Comparison of ENCODE assay signal across 9 mouse cellular contexts in the genomic region with DNA sequence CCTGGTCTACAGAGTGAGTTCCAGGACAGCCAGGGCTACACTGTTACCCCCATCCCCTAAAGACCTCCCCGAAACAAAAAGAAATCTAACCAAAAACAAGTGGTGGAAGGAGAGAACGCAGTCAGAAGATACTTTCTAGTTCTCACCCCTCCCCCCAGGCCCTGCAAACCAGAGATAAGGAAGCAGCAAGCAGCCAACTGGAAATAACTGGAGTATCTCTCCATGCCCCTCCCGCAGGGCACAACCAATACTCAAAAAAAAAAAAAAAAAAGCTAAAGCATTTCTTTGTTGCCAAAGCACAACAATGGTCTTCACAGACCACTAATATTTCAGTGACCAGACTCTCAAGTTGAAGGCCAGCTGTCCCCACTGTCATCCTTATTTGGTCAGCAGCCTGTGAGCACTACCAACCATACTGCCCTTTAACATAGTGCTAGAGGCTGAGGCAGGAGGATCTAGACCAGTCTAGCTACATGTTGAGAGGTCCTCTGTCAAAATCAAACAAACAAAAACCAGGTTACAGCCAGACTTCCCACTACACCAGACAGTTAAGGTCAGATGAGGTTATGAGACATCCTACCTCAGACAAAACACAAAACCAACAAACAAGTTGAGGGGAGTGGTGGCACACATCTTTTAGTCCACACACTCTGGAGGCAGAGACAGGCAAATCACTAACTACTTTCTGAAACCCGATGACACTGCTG. TPM values are rescaled to one million over a fixed set of nuclear protein-coding genes. Genes with fewer than 3 reads are reported as not detected.
DNase-seq lines count a peak whose midpoint lies in the region; ATAC-seq and TF ChIP-seq lines count a peak whose summit lies in the region.
"Had no signal": no experiment of that assay in that cellular context is flagged by ENCODE, and none has a peak within 500 bp of the region (broad histone marks: within the 10 kb centered on the region; RNA-seq: fewer than 3 reads in every experiment).

No protein-coding gene starts in this region.

- intact Hi-C loops in left cerebral cortex, adult 2 months (cut with DNase I), result no loop called here

- TF ChIP-seq CTCF in left cerebral cortex, adult 2 months (IDR thresholded peaks at IDR 0.05), result no peak

- H3K9ac ChIP-seq in neural tube, embryonic 12.5 days, result no peak overlapping the region
- peak overlapping the region; percentile 92 for H3K9ac ChIP-seq in liver, embryonic 16.5 days (ENCODE audit: low read depth, low read length)

- no peak overlapping the region for H3K27ac ChIP-seq in neural tube, embryonic 12.5 days
- peak overlapping the region; percentile 92 for H3K27ac ChIP-seq in liver, embryonic 16.5 days (ENCODE audit: low read length)
- H3K27ac ChIP-seq in left cerebral cortex, adult 2 months, result no peak overlapping the region

- H3K9me3 ChIP-seq in neural tube, embryonic 12.5 days, result no peaks in the 10 kb centered on the region
- H3K9me3 ChIP-seq in liver, embryonic 16.5 days (replicated peaks; ENCODE audit: control insufficient read depth, low read length), result no peaks in the 10 kb centered on the region

- peak overlapping the region; percentile 88 for H3K4me2 ChIP-seq in neural tube, embryonic 12.5 days (replicated peaks)
- H3K4me2 ChIP-seq in liver, embryonic 16.5 days (ENCODE audit: low read depth, low read length), result peak overlapping the region; percentile 83

- ATAC-seq in neural tube, embryonic 12.5 days (ENCODE audit: low FRiP score, low read depth), result no peak
- ATAC-seq in liver, embryonic 16.5 days (ENCODE audit: low read depth), result peak; percentile 53

- H3K27me3 ChIP-seq in neural tube, embryonic 12.5 days (replicated peaks), result no peaks in the 10 kb centered on the region
- no peaks in the 10 kb centered on the region for H3K27me3 ChIP-seq in liver, embryonic 16.5 days (ENCODE audit: control insufficient read depth, insufficient read depth, low read depth, low read length)

- no peak overlapping the region for H3K4me3 ChIP-seq in neural tube, embryonic 12.5 days
- peak overlapping the region; percentile 84 for H3K4me3 ChIP-seq in liver, embryonic 16.5 days (ENCODE audit: low read depth, low read length)
- H3K4me3 ChIP-seq in left cerebral cortex, adult 2 months, result no peak overlapping the region

- 82% methylated on average over 4 of the region's 4 CpGs for WGBS in neural tube, embryonic 12.5 days
- WGBS in liver, embryonic 16.5 days (ENCODE audit: insufficient replicate concordance), result 7% methylated on average over 4 of the region's 4 CpGs

- peaks cover 31% of the 10 kb centered on the region for H3K4me1 ChIP-seq in neural tube, embryonic 12.5 days
- peaks cover 44% of the 10 kb centered on the region for H3K4me1 ChIP-seq in liver, embryonic 16.5 days (ENCODE audit: control insufficient read depth, low read depth, low read length)

- peak; percentile 26 for DNase-seq in cerebellum, adult 9-11 months
- DNase-seq in cerebellum, postnatal 25 days, result no peak
- DNase-seq in neural tube, embryonic 10.5 days (ENCODE audit: extremely low spot score, low spot score), result no peak
- DNase-seq in adrenal gland, adult 2 months, result no peak
- DNase-seq in left cerebral cortex, adult 2 months (ENCODE audit: extremely low spot score in 1 of 2, low spot score in 2 of 2), result no peak
- no peak for DNase-seq in kidney, adult 9 months
- DNase-seq: right cerebral cortex, postnatal 25 days had no signal

- peaks cover 42% of the 10 kb centered on the region for H3K36me3 ChIP-seq in neural tube, embryonic 12.5 days
- peaks cover 33% of the 10 kb centered on the region for H3K36me3 ChIP-seq in liver, embryonic 16.5 days (ENCODE audit: control insufficient read depth, insufficient read depth)

RNA-seq across cellular contexts. Expression of a gene that starts 6.5 kb away (rescaled TPM):
- 251 and 257 TPM in 2 replicates for polyA plus RNA-seq in neural tube, embryonic 12.5 days (2016; fragmentation: Nextera tagmentation; extraction: Ambion mirVana)
- 176 and 193 TPM in 2 replicates for polyA plus RNA-seq in liver, embryonic 16.5 days (2015; fragmentation: Nextera tagmentation; extraction: Ambion mirVana)
- total RNA-seq in adrenal gland, adult 2 months (2021), result 100 to 1,000 TPM; 227 to 252 TPM
- 192 and 291 TPM in 2 replicates for polyA plus RNA-seq in adrenal gland, adult 2 months (2012; rRNA removed)
- total RNA-seq in left cerebral cortex, adult 2 months (2021), result 100 to 1,000 TPM in 1 of 2 experiments, 10 to 100 TPM in 1; 97.4 to 104 TPM

RNA-seq across cellular contexts. Expression of a gene that starts 8.0 kb away (rescaled TPM):
- polyA plus RNA-seq in neural tube, embryonic 12.5 days (2016; fragmentation: Nextera tagmentation; extraction: Ambion mirVana), result 33.8 and 36.2 TPM in 2 replicates
- 33.4 and 41.3 TPM in 2 replicates for polyA plus RNA-seq in liver, embryonic 16.5 days (2015; fragmentation: Nextera tagmentation; extraction: Ambion mirVana)
- total RNA-seq in adrenal gland, adult 2 months (2021), result 10 to 100 TPM; 51.5 TPM
- polyA plus RNA-seq in adrenal gland, adult 2 months (2012; rRNA removed), result 42.1 and 43.5 TPM in 2 replicates
- total RNA-seq in left cerebral cortex, adult 2 months (2021), result 10 to 100 TPM; 39.0 to 39.7 TPM

RNA-seq across cellular contexts. Expression of a gene that starts 12.4 kb away (rescaled TPM):
- polyA plus RNA-seq in neural tube, embryonic 12.5 days (2016; fragmentation: Nextera tagmentation; extraction: Ambion mirVana), result 24.5 and 25.2 TPM in 2 replicates
- 12.4 and 14.7 TPM in 2 replicates for polyA plus RNA-seq in liver, embryonic 16.5 days (2015; fragmentation: Nextera tagmentation; extraction: Ambion mirVana)
- 10 to 100 TPM; 16.5 to 20.2 TPM for total RNA-seq in adrenal gland, adult 2 months (2021)
- 21.3 and 25.4 TPM in 2 replicates for polyA plus RNA-seq in adrenal gland, adult 2 months (2012; rRNA removed)
- 10 to 100 TPM; 30.9 to 31.1 TPM for total RNA-seq in left cerebral cortex, adult 2 months (2021)

RNA-seq across cellular contexts. Expression of a gene that starts 20.7 kb away (rescaled TPM):
- polyA plus RNA-seq in neural tube, embryonic 12.5 days (2016; fragmentation: Nextera tagmentation; extraction: Ambion mirVana), result 19.1 and 22.4 TPM in 2 replicates
- polyA plus RNA-seq in liver, embryonic 16.5 days (2015; fragmentation: Nextera tagmentation; extraction: Ambion mirVana), result 0.51 and 0.57 TPM in 2 replicates
- total RNA-seq in adrenal gland, adult 2 months (2021), result 10 to 100 TPM; 10.6 to 11.1 TPM
- 6.0 and 8.6 TPM in 2 replicates for polyA plus RNA-seq in adrenal gland, adult 2 months (2012; rRNA removed)
- 10 to 100 TPM; 68.1 to 70.9 TPM for total RNA-seq in left cerebral cortex, adult 2 months (2021)

RNA-seq across cellular contexts. Expression of a gene that starts 27.7 kb away (rescaled TPM):
- 17.4 and 20.9 TPM in 2 replicates for polyA plus RNA-seq in neural tube, embryonic 12.5 days (2016; fragmentation: Nextera tagmentation; extraction: Ambion mirVana)
- polyA plus RNA-seq in liver, embryonic 16.5 days (2015; fragmentation: Nextera tagmentation; extraction: Ambion mirVana), result 7.8 and 9.4 TPM in 2 replicates
- 1 to 10 TPM; 7.7 to 8.9 TPM for total RNA-seq in adrenal gland, adult 2 months (2021)
- polyA plus RNA-seq in adrenal gland, adult 2 months (2012; rRNA removed), result 10.8 and 13.5 TPM in 2 replicates
- 10 to 100 TPM; 15.1 to 17.4 TPM for total RNA-seq in left cerebral cortex, adult 2 months (2021)
